Mouse (Mus musculus): Measurements from ENCODE around the gene Crtc1. TPM values are rescaled to one million over a fixed set of nuclear protein-coding genes. Genes with fewer than 3 reads are reported as not detected.

Gene Crtc1
- total RNA-seq (2021), result 100 to 1,000 TPM; 109 to 111 TPM
- long read RNA-seq, experiment 1, full-length matches to known transcripts, result 25 of 117 reads
- long read RNA-seq, experiment 1, partial matches to known transcripts, result 14 of 117 reads
- long read RNA-seq, experiment 1, other reads (novel, unspliced or antisense), result 78 of 117 reads
- long read RNA-seq, experiment 2, full-length matches to known transcripts, result 30 of 101 reads
- long read RNA-seq, experiment 2, partial matches to known transcripts, result 7 of 101 reads
- long read RNA-seq, experiment 2, other reads (novel, unspliced or antisense), result 64 of 101 reads

GRCm38 (mm10) chr8:70439055-70439847 lies at the start of gene Crtc1:
TSS of gene Crtc1 (minus strand) at chr8:70439579.
- intact Hi-C loops (cut with DNase I), result no loop called here
- DNase-seq (ENCODE audit: low spot score in 2 of 2), result peak; percentile 97

- intact Hi-C loops (cut with DNase I), result no loop called here
- no peak for DNase-seq (ENCODE audit: low spot score in 2 of 2)
These were observed 49.6 kb upstream of the Crtc1 start for GRCm38 (mm10) chr8:70488931-70489470.

- intact Hi-C loops (cut with DNase I), result no loop called here
- DNase-seq (ENCODE audit: low spot score in 2 of 2), result no peak
These were observed 48.8 kb upstream of the Crtc1 start for GRCm38 (mm10) chr8:70487993-70488796.

GRCm38 (mm10) chr8:70486941-70487520 lies 47.7 kb upstream of the Crtc1 start, which contains the start of gene Tmem59l:
TSS of gene Tmem59l (minus strand) at chr8:70487358.
- intact Hi-C loops (cut with DNase I), result no loop called here
- peak in 1 of 2 experiments; percentile 66 for DNase-seq (ENCODE audit: low spot score in 2 of 2)

- intact Hi-C loops (cut with DNase I), result no loop called here
These were observed 46.9 kb upstream of the Crtc1 start for GRCm38 (mm10) chr8:70486191-70486681.

GRCm38 (mm10) chr8:70482943-70483342 lies 43.6 kb upstream of the Crtc1 start:
- intact Hi-C loops (cut with DNase I), result no loop called here
- no peak for DNase-seq (ENCODE audit: low spot score in 2 of 2)

More at GRCm38 (mm10) chr8:70486191-70486681, 46.9 kb upstream of the Crtc1 start:
- DNase-seq (ENCODE audit: low spot score in 2 of 2), result no peak

GRCm38 (mm10) chr8:70481908-70482307 lies 42.5 kb upstream of the Crtc1 start:
- intact Hi-C loops (cut with DNase I), result no loop called here
- peak; percentile 71 to 94 for DNase-seq (ENCODE audit: low spot score in 2 of 2)

GRCm38 (mm10) chr8:70477269-70477982 lies 38.0 kb upstream of the Crtc1 start:
- intact Hi-C loops (cut with DNase I), result no loop called here
- no peak for DNase-seq (ENCODE audit: low spot score in 2 of 2)

- intact Hi-C loops (cut with DNase I), result no loop called here
These were observed 37.2 kb upstream of the Crtc1 start, which contains the start of gene Klhl26 for GRCm38 (mm10) chr8:70476333-70477268. TSS of gene Klhl26 (minus strand) at chr8:70476968.

GRCm38 (mm10) chr8:70471856-70472255 lies 32.5 kb upstream of the Crtc1 start:
- no peak for DNase-seq (ENCODE audit: low spot score in 2 of 2)
- intact Hi-C loops (cut with DNase I), result no loop called here

More at GRCm38 (mm10) chr8:70476333-70477268, 37.2 kb upstream of the Crtc1 start, which contains the start of gene Klhl26:
- DNase-seq (ENCODE audit: low spot score in 2 of 2), result peak; percentile 88 to 90

GRCm38 (mm10) chr8:70469938-70470337 lies 30.6 kb upstream of the Crtc1 start:
- no peak for DNase-seq (ENCODE audit: low spot score in 2 of 2)
- intact Hi-C loops (cut with DNase I), result no loop called here

GRCm38 (mm10) chr8:70469295-70469916 lies 30.0 kb upstream of the Crtc1 start:
- intact Hi-C loops (cut with DNase I), result no loop called here
- DNase-seq (ENCODE audit: low spot score in 2 of 2), result no peak

- intact Hi-C loops (cut with DNase I), result no loop called here
- no peak for DNase-seq (ENCODE audit: low spot score in 2 of 2)
These were observed 29.4 kb upstream of the Crtc1 start for GRCm38 (mm10) chr8:70468733-70469132.

- intact Hi-C loops (cut with DNase I), result no loop called here
- no peak for DNase-seq (ENCODE audit: low spot score in 2 of 2)
These were observed 28.5 kb upstream of the Crtc1 start for GRCm38 (mm10) chr8:70467907-70468306.

- DNase-seq (ENCODE audit: low spot score in 2 of 2), result no peak
- intact Hi-C loops (cut with DNase I), result no loop called here
These were observed 27.9 kb upstream of the Crtc1 start for GRCm38 (mm10) chr8:70467229-70467725.

GRCm38 (mm10) chr8:70466771-70467170 lies 27.4 kb upstream of the Crtc1 start:
- DNase-seq (ENCODE audit: low spot score in 2 of 2), result no peak

GRCm38 (mm10) chr8:70466305-70466704 lies 26.9 kb upstream of the Crtc1 start:
- DNase-seq (ENCODE audit: low spot score in 2 of 2), result no peak

More at GRCm38 (mm10) chr8:70466771-70467170, 27.4 kb upstream of the Crtc1 start:
- intact Hi-C loops (cut with DNase I), result no loop called here

More at GRCm38 (mm10) chr8:70466305-70466704, 26.9 kb upstream of the Crtc1 start:
- intact Hi-C loops (cut with DNase I), result no loop called here

All from left cerebral cortex, postnatal 14 days (tissue).